Mouse (Mus musculus) mouse embryonic stem cell (cell line): ENCODE measurements around the gene Gm18336.
"Not testable (repeated sequence)": the region's sequence is repeated elsewhere in the genome, so short reads cannot be mapped to it uniquely, and the experiment has no call there.

ENCODE experiments used
- in situ Hi-C, 2 experiments: fragments of 300-500 bp; cut with MboI; formaldehyde crosslinking; loops; 1 replicate in 1 of 2; 3 replicates in 1 of 2; pipeline ENCODE4 v1.14.3; 2019 to 2020; ENCODE audit warnings: low sequenced_read_pairs in 2 of 2, low pct_unique_long_range_greater_than_20kb in 1 of 2, mixed read lengths in 1 of 2; ENCODE audit not compliant: unreplicated experiment in 1 of 2

Gene Gm18336

GRCm38 (mm10) chrX:73398636-73399035 lies at the start of gene Gm18336:
Gene Gm18336, minus strand, starts transcription at chrX:73398736.
- in situ Hi-C loops = not testable (repeated sequence)

- in situ Hi-C loops = loop anchor here in 1 of 2 experiments (25.0 kb wide), 1 partner anchor 429 kb away; no protein-coding TSS in a partner anchor
These were observed 42.9 kb upstream of the Gm18336 start for GRCm38 (mm10) chrX:73441428-73441827.

- in situ Hi-C loops = loop anchor here in 1 of 2 experiments (10.0 to 25.0 kb wide), 3 partner anchors 220 to 423 kb away; no protein-coding TSS in a partner anchor
These were observed 36.7 kb upstream of the Gm18336 start, which contains the start of gene Trex2 for GRCm38 (mm10) chrX:73435252-73435651. Gene Trex2, minus strand, starts transcription at chrX:73435344.

DNA sequence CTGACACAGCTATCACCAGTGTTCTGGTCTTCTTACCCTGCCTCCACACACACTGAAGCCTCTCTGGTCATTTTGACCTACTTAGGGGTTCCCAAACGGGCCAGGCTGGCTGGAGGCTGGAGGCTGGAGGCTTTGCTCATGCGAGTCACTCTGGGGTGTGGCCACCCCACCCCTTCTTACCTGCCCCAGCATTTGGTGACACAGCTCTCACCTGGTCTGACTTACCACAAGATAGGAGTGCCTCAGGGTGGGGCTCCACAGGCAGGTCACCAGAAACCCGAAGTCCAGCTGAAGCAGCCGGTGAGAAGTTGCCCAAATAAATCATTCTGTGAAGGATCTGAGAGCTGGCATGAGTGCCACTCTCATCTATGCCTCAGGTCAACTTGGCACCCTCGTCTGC lies 34.3 kb upstream of the Gm18336 start:
- in situ Hi-C loops = loop anchor here in 1 of 2 experiments (10.0 to 25.0 kb wide), 3 partner anchors 222 to 421 kb away; no protein-coding TSS in a partner anchor

GRCm38 (mm10) chrX:73430036-73430435 lies 31.5 kb upstream of the Gm18336 start:
- in situ Hi-C loops = loop anchor here in 1 of 2 experiments (10.0 to 25.0 kb wide), 3 partner anchors 225 to 418 kb away; no protein-coding TSS in a partner anchor

GRCm38 (mm10) chrX:73412767-73413166 lies 14.2 kb upstream of the Gm18336 start:
- in situ Hi-C loops = no loop called here

- in situ Hi-C loops = no loop called here
These were observed 12.5 kb upstream of the Gm18336 start, which contains the start of gene Zfp92 for GRCm38 (mm10) chrX:73410880-73411517. Gene Zfp92, plus strand, starts transcription at chrX:73411096.

GRCm38 (mm10) chrX:73401616-73402015 lies 3.1 kb upstream of the Gm18336 start:
- in situ Hi-C loops = no loop called here

GRCm38 (mm10) chrX:73400951-73401350 lies 2.4 kb upstream of the Gm18336 start:
- in situ Hi-C loops = no loop called here

DNA sequence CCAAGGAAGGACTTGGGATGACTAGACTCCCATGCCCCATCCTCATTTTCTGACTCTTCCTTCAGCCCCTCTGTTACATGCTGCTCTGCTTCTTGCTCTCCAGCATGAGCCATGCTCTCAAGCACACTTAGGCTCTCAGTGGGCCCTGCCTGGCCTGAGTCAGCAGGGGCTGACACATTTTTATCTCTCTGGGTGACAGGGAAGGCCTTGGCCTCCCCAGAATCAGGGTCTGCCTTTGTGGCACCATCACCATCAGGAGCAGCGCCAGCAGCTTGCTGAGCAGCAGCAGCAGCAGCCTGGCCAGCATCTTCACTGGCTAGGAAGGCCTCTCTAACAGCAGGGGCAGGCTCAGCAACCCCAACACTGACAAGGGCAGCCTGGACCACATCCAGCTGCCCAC lies 2.1 kb downstream of the Gm18336 start:
- in situ Hi-C loops = no loop called here

DNA sequence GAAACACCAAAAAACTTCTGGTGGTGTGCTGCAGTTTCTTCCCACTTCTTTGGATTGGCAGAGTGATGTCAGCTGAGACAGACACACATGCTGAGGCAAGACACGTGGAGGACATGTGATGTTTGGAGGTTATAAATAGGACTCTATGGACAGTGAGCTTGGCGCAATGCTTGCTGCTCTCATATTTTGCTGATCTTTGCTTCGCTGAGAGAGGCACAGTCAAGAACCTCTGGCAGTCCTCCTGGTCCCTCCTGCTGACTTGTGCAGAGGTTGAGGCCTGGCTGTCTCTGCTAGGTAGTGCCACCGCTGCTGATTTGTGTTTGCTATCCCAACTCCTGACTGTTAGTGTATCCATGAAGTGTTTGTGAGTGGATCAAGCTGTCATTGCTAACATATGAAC lies 7.1 kb downstream of the Gm18336 start:
- in situ Hi-C loops = no loop called here

DNA sequence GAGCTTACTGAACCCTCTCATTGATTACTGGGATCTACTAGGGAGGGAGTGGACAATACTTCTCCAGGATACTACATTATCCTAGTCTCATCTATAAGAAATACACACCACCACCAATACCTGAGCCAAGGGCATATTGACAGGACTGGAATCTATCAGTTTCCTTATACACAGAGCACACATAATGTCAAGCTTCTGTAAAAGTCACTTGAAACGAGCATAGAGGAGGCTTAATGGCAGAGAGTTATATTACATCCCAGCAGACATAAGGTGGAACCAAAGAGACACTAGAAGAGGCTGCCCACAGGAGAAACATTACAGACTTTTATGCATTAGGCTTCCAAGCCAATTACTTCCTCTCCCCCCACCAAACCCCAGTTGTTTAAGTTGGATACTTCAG lies 13.6 kb downstream of the Gm18336 start:
- in situ Hi-C loops = no loop called here

DNA sequence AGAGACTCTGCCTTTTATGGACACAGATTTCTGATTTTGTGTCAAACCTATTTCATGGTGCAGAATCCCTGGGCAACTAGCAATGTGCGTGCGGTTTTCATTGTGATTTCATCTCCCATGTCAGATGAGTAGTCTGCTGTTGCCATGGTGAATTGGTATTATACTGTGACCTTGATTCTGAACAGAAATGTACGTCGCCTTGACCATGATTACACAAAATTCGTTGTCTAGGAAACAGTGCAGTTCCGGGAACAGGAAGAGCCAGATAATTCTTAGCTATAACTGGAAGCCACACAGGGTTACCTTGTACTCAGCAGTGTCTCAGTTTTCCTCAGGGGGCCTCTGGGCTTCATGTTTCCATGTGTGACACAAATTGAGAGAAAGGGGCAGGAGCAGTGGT lies 14.1 kb downstream of the Gm18336 start:
- in situ Hi-C loops = no loop called here

- in situ Hi-C loops = no loop called here
These were observed 35.2 kb downstream of the Gm18336 start for GRCm38 (mm10) chrX:73363291-73363690.

DNA sequence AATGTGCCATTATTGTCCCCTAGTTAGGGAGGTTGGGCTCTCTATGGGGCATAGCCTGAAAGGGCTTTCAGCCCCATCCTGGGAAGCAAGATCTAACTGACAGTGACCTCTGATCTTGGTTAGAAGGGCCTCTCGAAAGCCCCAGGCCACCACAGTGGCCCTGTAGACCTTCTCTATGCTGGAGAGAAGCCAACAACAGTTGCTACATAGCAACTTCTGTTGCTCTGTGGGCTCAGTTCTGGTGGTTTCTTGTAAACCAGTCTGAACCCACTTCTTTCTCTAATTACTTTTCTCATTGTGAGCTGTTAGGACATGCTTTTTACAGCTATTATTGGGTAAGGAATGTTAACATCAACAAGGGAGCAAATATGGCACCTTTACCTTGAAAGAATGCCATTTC lies 41.8 kb downstream of the Gm18336 start:
- in situ Hi-C loops = no loop called here

GRCm38 (mm10) chrX:73356163-73356562 lies 42.4 kb downstream of the Gm18336 start:
- in situ Hi-C loops = no loop called here
